Mouse (Mus musculus): Measurements from ENCODE around the gene Nid2.
A peak's percentile ranks its signal among the peaks of the same experiment; 100 is the strongest.

Nid2 gene

GRCm38 (mm10) chr14:19858808-19859776 lies 108.0 kb downstream of the Nid2 start:
- DNase-seq (ENCODE audit: low spot score in 2 of 2), result peak in 1 of 2 experiments; percentile 19

- DNase-seq (ENCODE audit: low spot score in 2 of 2), result no peak
Measured at GRCm38 (mm10) chr14:19860281-19860680, 109.2 kb downstream of the Nid2 start.
